Mouse (Mus musculus): ENCODE data around the gene Gm9508. TPM values are rescaled to one million over a fixed set of nuclear protein-coding genes. Genes with fewer than 3 reads are reported as not detected.
"Not testable (repeated sequence)": the region's sequence is repeated elsewhere in the genome, so short reads cannot be mapped to it uniquely, and the experiment has no call there.

Gm9508 gene
- not detected in 2 replicates for polyA plus RNA-seq (2015; fragmentation: Nextera tagmentation; extraction: Ambion mirVana)

GRCm38 (mm10) chr10:77697133-77697532 is at the start of gene Gm9508:
Gene Gm9508, minus strand, starts transcription at chr10:77697233.
- Histone ChIP-seq H3K4me2 (no peak within 1 kb of the TSS), H3K4me3 (no peak within 1 kb of the TSS), H3K4me1 (replicated peaks) (no peaks in the 10 kb centered on the region), H3K9me3 (no peaks in the 10 kb centered on the region), H3K36me3 (no peaks in the 10 kb centered on the region), H3K27ac (replicated peaks) (no peak within 1 kb of the TSS), H3K9ac (no peak within 1 kb of the TSS), H3K27me3 (no peaks in the 10 kb centered on the region)
- no peak for ATAC-seq (ENCODE audit: low FRiP score, low read depth)
- WGBS, result 43% methylated on average over 4 of the region's 4 CpGs

DNA sequence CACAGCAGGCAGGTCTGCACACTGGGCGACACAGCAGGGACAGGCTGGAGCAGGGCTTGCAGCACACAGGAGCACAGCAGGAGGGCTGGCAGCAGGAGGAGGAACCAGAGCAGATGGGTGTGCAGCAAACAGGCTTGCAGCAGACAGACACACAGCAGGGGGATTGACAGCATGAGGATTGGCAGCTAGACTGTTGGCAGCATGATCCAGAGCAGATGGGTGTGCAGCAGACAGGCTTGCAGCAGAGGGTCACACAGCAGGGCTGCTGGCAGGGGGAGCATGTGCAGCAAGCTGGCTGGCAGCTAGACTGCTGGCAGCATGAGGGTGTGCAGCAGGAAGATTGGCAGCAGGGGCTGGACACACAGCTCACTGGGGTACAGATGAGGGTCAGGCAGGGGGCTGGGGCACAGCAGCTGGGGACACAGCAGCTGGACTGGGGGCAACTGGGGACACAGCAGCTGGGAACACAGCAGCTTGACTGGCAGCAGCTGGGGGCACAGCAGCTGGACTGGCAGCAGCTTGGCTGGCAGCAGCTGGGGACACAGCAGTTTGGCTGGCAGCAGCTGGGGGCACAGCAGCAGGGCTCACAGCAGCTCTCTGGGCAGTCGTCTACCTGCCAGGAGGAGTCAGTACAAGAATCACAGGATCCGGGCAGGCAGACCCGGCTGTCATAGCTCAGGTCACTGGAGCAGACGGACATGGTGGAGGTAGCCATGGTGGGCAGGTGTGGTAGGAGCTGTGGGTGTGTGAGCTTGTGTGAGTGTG is 45.1 kb upstream of the Gm9508 start, which contains the start of gene Gm18596:
Gm18596 (minus strand) TSS at position 715 of the 765 bp plus-strand sequence.
- not testable (repeated sequence) for H3K9me3 ChIP-seq; H3K4me3 ChIP-seq; H3K4me2 ChIP-seq; H3K36me3 ChIP-seq; ATAC-seq (ENCODE audit: low FRiP score, low read depth); H3K27me3 ChIP-seq; H3K27ac ChIP-seq (replicated peaks); H3K9ac ChIP-seq; H3K4me1 ChIP-seq (replicated peaks)
- 46% methylated on average over 5 of the region's 5 CpGs for whole genome bisulfite sequencing

DNA sequence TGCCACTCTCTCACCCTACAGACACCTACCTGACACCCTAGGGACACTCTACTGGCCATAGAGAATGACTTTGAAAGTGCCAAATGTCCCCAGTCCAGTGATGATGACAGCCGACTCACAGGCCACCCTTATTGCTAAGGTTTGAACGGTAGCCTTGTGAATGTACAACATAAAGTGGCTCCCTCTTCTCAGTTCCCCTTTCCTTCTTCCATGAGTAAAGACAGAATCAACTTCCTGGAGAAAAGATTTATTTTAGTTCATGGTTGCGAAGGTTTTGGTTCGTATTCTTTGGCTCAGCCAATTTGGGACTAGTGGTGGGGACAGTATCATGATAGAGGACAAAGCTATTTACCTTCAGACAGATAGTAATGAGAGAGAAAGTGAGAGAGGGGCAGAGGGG is 41.9 kb upstream of the Gm9508 start:
- no peak overlapping the region for H3K9ac ChIP-seq
- no peak for ATAC-seq (ENCODE audit: low FRiP score, low read depth)

DNA sequence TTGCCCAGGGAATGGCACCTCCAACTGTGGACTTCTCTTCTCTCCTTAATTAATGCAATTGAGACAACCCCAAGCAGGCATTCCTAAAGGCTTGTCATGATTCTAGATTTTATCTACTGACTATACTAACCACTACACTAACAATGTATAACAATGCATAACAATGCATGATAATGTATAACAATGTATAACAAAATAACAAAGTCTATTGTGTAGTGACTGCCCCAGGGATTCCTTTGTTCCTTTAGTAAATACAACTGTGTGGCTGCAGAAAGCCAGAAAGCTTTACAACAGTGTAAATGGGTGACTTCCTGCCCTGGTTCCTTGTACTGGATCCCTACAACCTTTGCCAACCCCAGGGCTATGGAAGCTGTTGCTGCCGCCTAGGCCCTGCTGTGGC is 38.9 kb upstream of the Gm9508 start:
- Histone ChIP-seq H3K4me3 (no peak overlapping the region), H3K4me1 (replicated peaks) (no peaks in the 10 kb centered on the region), H3K27ac (replicated peaks) (no peak overlapping the region), H3K27me3 (no peaks in the 10 kb centered on the region), H3K9ac (no peak overlapping the region), H3K9me3 (no peaks in the 10 kb centered on the region), H3K36me3 (no peaks in the 10 kb centered on the region), H3K4me2 (no peak overlapping the region)
- no peak for ATAC-seq (ENCODE audit: low FRiP score, low read depth)
- 85% methylated on average over 1 of the region's 1 CpGs for WGBS

More for the DNA sequence above, 41.9 kb upstream of the Gm9508 start:
- H3K9me3 ChIP-seq, result no peaks in the 10 kb centered on the region
- H3K27ac ChIP-seq (replicated peaks), result no peak overlapping the region
- H3K27me3 ChIP-seq, result no peaks in the 10 kb centered on the region
- no peaks in the 10 kb centered on the region for H3K36me3 ChIP-seq
- no peak overlapping the region for H3K4me3 ChIP-seq
- no peak overlapping the region for H3K4me2 ChIP-seq
- H3K4me1 ChIP-seq (replicated peaks), result no peaks in the 10 kb centered on the region
- WGBS, result 94% methylated on average over 4 of the region's 4 CpGs

- no peak for ATAC-seq (ENCODE audit: low FRiP score, low read depth)
- Histone ChIP-seq H3K27me3 (no peaks in the 10 kb centered on the region), H3K4me1 (replicated peaks) (no peaks in the 10 kb centered on the region), H3K9ac (no peak overlapping the region), H3K4me2 (no peak overlapping the region), H3K27ac (replicated peaks) (no peak overlapping the region), H3K4me3 (no peak overlapping the region), H3K9me3 (no peaks in the 10 kb centered on the region), H3K36me3 (no peaks in the 10 kb centered on the region)
- WGBS, result 56% methylated on average over 4 of the region's 4 CpGs
Observed at GRCm38 (mm10) chr10:77729241-77729640, 32.2 kb upstream of the Gm9508 start.

DNA sequence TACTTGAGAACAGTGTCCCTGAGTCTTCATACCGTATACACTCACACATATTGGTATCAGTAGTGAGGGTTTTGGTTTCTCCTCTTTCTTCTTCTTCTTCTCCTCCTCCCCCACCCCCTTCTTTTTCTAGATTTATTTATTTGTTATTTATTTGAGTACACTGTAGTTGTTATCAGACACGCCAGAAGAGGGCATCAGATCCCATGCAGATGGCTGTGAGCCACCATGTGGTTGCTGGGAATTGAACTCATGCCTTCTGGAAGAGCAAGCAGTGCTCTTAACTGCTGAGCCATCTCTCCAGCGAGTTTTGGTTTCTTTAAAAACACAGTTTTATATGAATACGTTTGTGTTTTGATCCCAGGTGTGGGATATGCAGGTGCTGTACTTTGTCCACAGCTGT is 31.2 kb upstream of the Gm9508 start:
- Histone ChIP-seq H3K9ac (no peak overlapping the region), H3K4me1 (replicated peaks) (no peaks in the 10 kb centered on the region), H3K27me3 (no peaks in the 10 kb centered on the region), H3K27ac (replicated peaks) (no peak overlapping the region), H3K4me2 (no peak overlapping the region), H3K36me3 (no peaks in the 10 kb centered on the region), H3K4me3 (no peak overlapping the region), H3K9me3 (no peaks in the 10 kb centered on the region)
- ATAC-seq (ENCODE audit: low FRiP score, low read depth), result no peak
- 71% methylated on average over 4 of the region's 4 CpGs for WGBS

DNA sequence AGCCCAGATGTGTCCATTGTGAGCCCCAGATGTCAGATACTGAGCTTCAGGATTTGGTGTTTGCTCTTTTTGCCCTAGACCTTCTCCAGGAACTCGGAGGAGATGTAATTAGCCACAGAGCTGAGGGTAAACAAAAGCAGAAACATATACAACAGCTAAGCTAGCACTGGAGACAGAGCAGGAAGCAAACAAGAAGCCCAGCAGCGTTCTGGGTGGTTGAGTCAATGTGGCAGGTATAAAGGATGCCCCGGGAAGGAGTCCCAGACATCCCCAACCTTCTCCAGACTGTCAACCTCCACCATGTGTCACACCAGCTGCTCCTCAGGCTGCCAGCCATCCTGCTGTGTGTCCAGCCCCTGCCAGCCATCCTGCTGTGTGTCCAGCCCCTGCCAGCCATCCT is 29.2 kb upstream of the Gm9508 start, which contains the start of gene Gm10100:
Gm10100 (plus strand) TSS at position 301 of the 400 bp plus-strand sequence.
- no peak within 1 kb of the TSS for H3K4me3 ChIP-seq
- H3K9me3 ChIP-seq, result no peaks in the 10 kb centered on the region
- H3K27ac ChIP-seq (replicated peaks), result no peak within 1 kb of the TSS
- no peak within 1 kb of the TSS for H3K4me2 ChIP-seq
- no peaks in the 10 kb centered on the region for H3K4me1 ChIP-seq (replicated peaks)
- H3K9ac ChIP-seq, result no peak within 1 kb of the TSS
- ATAC-seq (ENCODE audit: low FRiP score, low read depth), result no peak
- no peaks in the 10 kb centered on the region for H3K27me3 ChIP-seq
- WGBS, result 36% methylated on average over 3 of the region's 3 CpGs
- no peaks in the 10 kb centered on the region for H3K36me3 ChIP-seq

DNA sequence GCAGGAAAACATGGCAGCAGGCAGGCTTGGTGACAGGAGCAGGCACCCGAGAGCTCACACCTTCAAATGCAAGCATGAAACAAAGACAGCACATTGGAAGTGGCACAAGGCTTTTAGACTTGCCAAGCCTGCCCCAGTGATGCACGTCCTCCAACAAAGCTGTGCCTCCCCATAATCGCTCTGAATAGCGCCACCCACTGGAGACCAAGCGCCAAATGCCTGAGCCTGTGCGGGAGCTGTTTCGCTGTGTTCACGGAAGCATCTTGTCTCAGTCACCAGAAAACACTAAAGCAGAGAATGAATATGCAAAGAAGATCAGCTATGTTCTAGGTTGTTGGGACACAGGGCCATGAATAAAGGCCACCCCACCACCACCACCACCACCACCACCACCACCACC is 27.8 kb upstream of the Gm9508 start:
- Histone ChIP-seq H3K36me3 (no peaks in the 10 kb centered on the region), H3K4me3 (no peak overlapping the region), H3K27me3 (no peaks in the 10 kb centered on the region), H3K27ac (replicated peaks) (no peak overlapping the region), H3K4me1 (replicated peaks) (no peaks in the 10 kb centered on the region), H3K9me3 (no peaks in the 10 kb centered on the region), H3K9ac (no peak overlapping the region), H3K4me2 (no peak overlapping the region)
- WGBS, result 76% methylated on average over 8 of the region's 8 CpGs
- ATAC-seq (ENCODE audit: low FRiP score, low read depth), result no peak

GRCm38 (mm10) chr10:77720299-77720698 is 23.3 kb upstream of the Gm9508 start, which contains the start of gene Krtap12-1:
Gene Krtap12-1, plus strand, starts transcription at chr10:77720599.
- ATAC-seq (ENCODE audit: low FRiP score, low read depth); H3K27ac ChIP-seq (replicated peaks); H3K4me3 ChIP-seq; H3K4me1 ChIP-seq (replicated peaks); H3K27me3 ChIP-seq; H3K9ac ChIP-seq; H3K4me2 ChIP-seq; H3K9me3 ChIP-seq; H3K36me3 ChIP-seq: not testable (repeated sequence)
- 84% methylated on average over 1 of the region's 1 CpGs for WGBS

- no peaks in the 10 kb centered on the region for H3K36me3 ChIP-seq
- no peak for ATAC-seq (ENCODE audit: low FRiP score, low read depth)
- 87% methylated on average over 1 of the region's 1 CpGs for WGBS
- no peak within 1 kb of the TSS for H3K4me3 ChIP-seq
- no peaks in the 10 kb centered on the region for H3K4me1 ChIP-seq (replicated peaks)
- no peak within 1 kb of the TSS for H3K9ac ChIP-seq
- no peaks in the 10 kb centered on the region for H3K9me3 ChIP-seq
- no peak within 1 kb of the TSS for H3K27ac ChIP-seq (replicated peaks)
- H3K4me2 ChIP-seq, result no peak within 1 kb of the TSS
- no peaks in the 10 kb centered on the region for H3K27me3 ChIP-seq
Observed at GRCm38 (mm10) chr10:77715507-77715906, 18.5 kb upstream of the Gm9508 start, which contains the start of gene Gm10142. Gene Gm10142, plus strand, starts transcription at chr10:77715807.

DNA sequence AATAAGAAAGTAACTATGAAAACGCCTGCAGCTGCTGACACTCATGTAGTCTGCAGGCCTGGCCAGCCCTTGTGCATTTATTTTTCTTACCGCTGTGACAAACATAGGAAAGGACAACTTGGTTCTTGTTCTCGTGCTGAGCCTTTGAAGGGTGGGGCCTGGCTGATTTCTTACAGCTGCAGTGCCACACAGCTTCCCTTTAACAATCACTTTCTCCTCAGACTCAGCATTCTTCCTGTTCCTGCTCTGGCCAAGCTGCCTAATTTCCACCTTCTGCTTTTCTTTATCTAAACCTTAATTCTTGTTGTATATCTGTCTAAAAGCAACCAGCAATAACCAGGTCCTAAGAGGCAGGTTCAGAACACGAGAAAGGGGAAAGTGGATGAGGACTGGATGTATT is 16.7 kb upstream of the Gm9508 start:
- no peak overlapping the region for H3K9ac ChIP-seq
- H3K4me3 ChIP-seq, result no peak overlapping the region
- no peaks in the 10 kb centered on the region for H3K4me1 ChIP-seq (replicated peaks)
- no peak overlapping the region for H3K27ac ChIP-seq (replicated peaks)
- H3K27me3 ChIP-seq, result no peaks in the 10 kb centered on the region
- H3K4me2 ChIP-seq, result no peak overlapping the region
- H3K9me3 ChIP-seq, result no peaks in the 10 kb centered on the region
- H3K36me3 ChIP-seq, result no peaks in the 10 kb centered on the region
- 72% methylated on average over 4 of the region's 4 CpGs for WGBS
- no peak for ATAC-seq (ENCODE audit: low FRiP score, low read depth)

DNA sequence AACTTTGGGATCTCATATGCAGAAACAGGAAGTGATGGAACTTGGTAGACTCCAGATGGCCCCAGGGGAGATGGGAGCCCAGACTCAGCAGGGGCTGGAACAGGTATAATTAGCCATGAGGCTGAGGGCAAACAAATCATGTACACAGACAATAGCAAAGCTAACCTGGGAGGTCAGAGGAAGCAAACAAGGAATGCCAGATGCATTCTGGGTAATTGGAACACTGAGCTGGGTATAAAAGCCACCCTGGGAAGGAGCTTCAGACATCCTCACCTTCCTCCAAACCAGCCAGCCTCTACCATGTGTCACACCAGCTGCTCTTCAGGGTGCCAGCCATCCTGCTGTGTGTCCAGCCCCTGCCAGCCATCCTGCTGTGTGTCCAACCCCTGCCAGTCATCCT is 14.1 kb upstream of the Gm9508 start, which contains the start of gene Gm10024:
Gm10024 (plus strand) TSS at position 301 of the 400 bp plus-strand sequence.
- not testable (repeated sequence) for H3K36me3 ChIP-seq; H3K9ac ChIP-seq; ATAC-seq (ENCODE audit: low FRiP score, low read depth); H3K27ac ChIP-seq (replicated peaks); H3K4me1 ChIP-seq (replicated peaks); H3K4me3 ChIP-seq; H3K9me3 ChIP-seq; H3K4me2 ChIP-seq; H3K27me3 ChIP-seq
